Mouse (Mus musculus) cerebellum, postnatal 25 days (tissue): ENCODE data around the gene Utp15.

ENCODE experiments used
- DNase-seq, 2 experiments: peaks; one replicate each; pipeline ENCODE4 v3.0.0; 2021; ENCODE audit warnings: mixed read lengths in 2 of 2

Utp15 gene

GRCm38 (mm10) chr13:98245386-98245785 is 17.5 kb downstream of the Utp15 start:
- no peak for DNase-seq

GRCm38 (mm10) chr13:98244571-98245350 is 18.1 kb downstream of the Utp15 start:
- DNase-seq = peak in 1 of 2 experiments; percentile 9

- peak in 1 of 2 experiments; percentile 16 for DNase-seq
These were observed 21.1 kb downstream of the Utp15 start for GRCm38 (mm10) chr13:98241531-98242282.

GRCm38 (mm10) chr13:98239978-98240641 is 22.7 kb downstream of the Utp15 start:
- DNase-seq = peak; percentile 67 to 83

- DNase-seq = no peak
These were observed 27.4 kb downstream of the Utp15 start for GRCm38 (mm10) chr13:98235451-98235850.

GRCm38 (mm10) chr13:98230511-98230910 is 32.3 kb downstream of the Utp15 start:
- no peak for DNase-seq

GRCm38 (mm10) chr13:98226225-98226624 is 36.6 kb downstream of the Utp15 start:
- no peak for DNase-seq

- peak in 1 of 2 experiments; percentile 35 for DNase-seq
These were observed 40.0 kb downstream of the Utp15 start for GRCm38 (mm10) chr13:98222848-98223247.

GRCm38 (mm10) chr13:98210137-98210536 is 52.7 kb downstream of the Utp15 start:
- DNase-seq = no peak

- DNase-seq = peak in 1 of 2 experiments; percentile 23
These were observed 54.0 kb downstream of the Utp15 start for GRCm38 (mm10) chr13:98208842-98209241.

- DNase-seq = no peak
These were observed 56.3 kb downstream of the Utp15 start for GRCm38 (mm10) chr13:98206546-98206870.

- peak; percentile 52 to 67 for DNase-seq
These were observed 56.9 kb downstream of the Utp15 start, which contains the start of gene Arhgef28 for GRCm38 (mm10) chr13:98205771-98206545. Gene Arhgef28, minus strand, starts transcription at chr13:98206439.

GRCm38 (mm10) chr13:98205111-98205510 is 57.7 kb downstream of the Utp15 start:
- no peak for DNase-seq

- DNase-seq = no peak
These were observed 58.5 kb downstream of the Utp15 start for GRCm38 (mm10) chr13:98204371-98204770.

- no peak for DNase-seq
These were observed 61.4 kb downstream of the Utp15 start for GRCm38 (mm10) chr13:98201436-98201835.
